Mouse (Mus musculus) layer of hippocampus, adult 9-11 months (tissue): ENCODE results near the gene Foxi3.

Experiments
- DNase-seq: peaks from one replicate; pipeline ENCODE4 v3.0.0; 2022

The Foxi3 gene

GRCm38 (mm10) chr6:70996123-70996723 is 39.9 kb downstream of the Foxi3 start:
- DNase-seq: no peak

GRCm38 (mm10) chr6:71002656-71003055 is 46.3 kb downstream of the Foxi3 start:
- no peak for DNase-seq

- no peak for DNase-seq
Measured at GRCm38 (mm10) chr6:71004161-71004560, 47.8 kb downstream of the Foxi3 start.
